Mouse (Mus musculus) gastrocnemius, postnatal 14 days (tissue): ENCODE results near the gene Ipo4. TPM values are rescaled to one million over a fixed set of nuclear protein-coding genes. Genes with fewer than 3 reads are reported as not detected.

ENCODE experiments used
- DNase-seq: peaks from one replicate; pipeline ENCODE4 v3.0.0; 2021; ENCODE audit warnings: mixed read lengths
- intact Hi-C: fragments of 180-260 bp; cut with DNase I; formaldehyde crosslinking; loops from one replicate; pipeline ENCODE4 v1.15.1; 2025; ENCODE audit warnings: low total_unique reads
- total RNA-seq, 2 experiments: library from RNA; stranded (reverse); gene quantifications; 2 replicates each; pipeline ENCODE4 v1.2.3; 2021

Gene Ipo4
- total RNA-seq, 2 experiments from 2014 or later: 52.5 to 62.0 TPM

DNA sequence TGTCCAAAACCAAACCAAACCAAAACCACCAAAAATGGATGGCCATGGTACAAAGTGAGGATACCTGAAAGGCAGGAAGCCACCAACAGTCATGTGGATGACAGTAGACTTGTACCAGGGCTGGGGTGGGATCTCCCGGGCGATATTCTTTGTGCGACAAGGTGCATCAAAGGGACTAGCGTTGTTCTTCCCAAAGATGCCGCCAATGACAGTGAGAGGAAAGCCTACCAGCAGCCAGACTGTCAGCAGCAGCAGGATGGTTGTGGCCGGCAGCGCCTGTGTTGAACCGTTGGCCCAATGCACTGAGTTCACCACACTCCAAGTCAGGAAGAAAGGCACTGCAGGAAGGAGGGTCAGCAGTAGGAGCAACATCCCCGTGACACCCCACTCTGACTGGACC lies 2.0 kb upstream of the Ipo4 start, which contains the start of gene Gm49378:
Gene Gm49378 (minus strand): TSS at position 101 of the 400 bp plus-strand sequence.
- intact Hi-C loops: no loop called here
- no peak for DNase-seq

DNA sequence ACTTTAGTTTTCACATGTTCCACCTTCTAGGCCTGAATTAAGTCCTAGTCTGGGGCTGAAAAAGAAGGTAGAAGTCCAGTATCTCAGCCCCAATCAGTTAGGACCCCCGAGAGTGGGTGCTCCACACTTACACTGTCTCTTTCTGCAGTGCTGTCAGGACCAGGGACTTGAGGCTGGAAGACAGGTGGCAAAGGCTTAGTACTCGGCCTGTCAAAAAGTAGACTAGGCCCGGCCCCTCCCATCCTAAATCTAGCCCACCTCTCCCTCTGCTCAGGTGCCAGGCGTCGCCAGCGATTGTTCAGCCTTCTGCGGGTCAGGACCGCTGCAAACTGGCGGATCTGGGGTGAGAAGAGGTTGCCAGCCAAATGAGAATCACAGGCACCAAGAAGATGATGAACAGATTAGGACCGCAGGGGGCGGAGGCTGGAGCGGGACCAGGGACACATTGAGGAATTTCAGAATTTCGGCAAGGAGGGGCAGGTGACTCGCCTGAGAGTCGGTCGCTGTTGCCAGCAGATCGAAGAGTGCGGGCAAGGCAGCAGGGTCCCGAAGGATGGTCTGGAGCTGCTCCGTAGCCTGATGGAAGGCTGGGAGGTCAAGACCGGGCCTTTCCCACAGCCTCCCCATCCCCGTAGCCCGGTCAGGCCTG lies 759 bp downstream of the Ipo4 start:
- intact Hi-C loops: no loop called here
- DNase-seq: peak; percentile 49

DNA sequence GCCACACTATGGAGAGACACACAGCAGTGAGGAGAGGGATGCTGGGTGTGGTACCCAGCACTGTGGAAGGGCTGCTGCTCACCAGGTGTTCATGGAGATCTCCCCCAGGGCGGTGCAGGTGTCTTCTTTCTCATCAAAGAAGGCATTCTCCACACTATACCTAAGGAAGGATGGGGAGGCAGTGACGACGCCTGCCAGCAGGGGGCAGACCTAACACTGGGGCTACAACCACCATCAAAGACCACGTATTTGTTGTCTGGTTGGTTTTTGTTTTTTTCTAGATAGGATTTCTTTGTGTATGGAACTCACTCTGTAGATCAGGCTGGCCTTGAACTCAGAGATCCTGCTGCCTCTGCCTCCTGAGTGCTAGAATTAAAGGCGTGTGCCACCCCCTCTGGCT lies 6.4 kb downstream of the Ipo4 start:
- DNase-seq: peak; percentile 40
- intact Hi-C loops: no loop called here

DNA sequence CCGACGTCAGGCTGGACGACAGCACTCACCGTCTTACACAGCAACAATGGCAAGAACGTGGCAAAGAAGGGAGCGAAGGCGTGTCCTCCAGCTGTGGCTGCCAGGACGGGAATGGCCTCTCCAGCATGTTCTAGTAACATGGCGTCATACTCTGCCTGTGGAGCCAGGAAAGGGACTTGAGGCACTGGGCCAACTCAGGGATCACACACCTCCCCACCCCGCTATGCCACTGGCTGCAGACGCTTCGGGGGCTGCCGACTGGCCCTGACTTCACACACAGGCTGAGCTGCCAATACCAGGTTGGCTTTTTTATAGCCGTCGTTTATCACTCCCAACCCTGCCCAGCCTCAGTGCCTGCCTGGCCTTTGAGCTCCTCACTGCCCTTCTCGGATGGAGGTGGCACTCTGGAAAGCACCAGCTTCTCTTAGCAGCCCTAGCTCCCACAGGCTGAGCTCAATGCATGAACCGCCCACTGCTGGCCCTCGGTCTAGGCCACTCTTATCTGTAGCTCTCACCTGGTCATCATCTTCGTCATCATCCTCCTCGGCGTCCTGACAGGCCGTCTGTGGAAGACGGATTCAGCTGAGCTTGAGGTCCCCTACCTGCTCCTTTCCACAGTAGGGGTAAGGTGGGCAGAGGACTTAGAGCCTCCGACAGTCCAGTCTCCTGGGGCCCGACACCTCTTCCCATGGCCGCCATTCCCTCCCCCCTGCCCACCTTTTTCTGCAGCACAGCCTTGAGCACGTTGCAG lies 7.5 kb downstream of the Ipo4 start:
- DNase-seq: no peak
- intact Hi-C loops: no loop called here

DNA sequence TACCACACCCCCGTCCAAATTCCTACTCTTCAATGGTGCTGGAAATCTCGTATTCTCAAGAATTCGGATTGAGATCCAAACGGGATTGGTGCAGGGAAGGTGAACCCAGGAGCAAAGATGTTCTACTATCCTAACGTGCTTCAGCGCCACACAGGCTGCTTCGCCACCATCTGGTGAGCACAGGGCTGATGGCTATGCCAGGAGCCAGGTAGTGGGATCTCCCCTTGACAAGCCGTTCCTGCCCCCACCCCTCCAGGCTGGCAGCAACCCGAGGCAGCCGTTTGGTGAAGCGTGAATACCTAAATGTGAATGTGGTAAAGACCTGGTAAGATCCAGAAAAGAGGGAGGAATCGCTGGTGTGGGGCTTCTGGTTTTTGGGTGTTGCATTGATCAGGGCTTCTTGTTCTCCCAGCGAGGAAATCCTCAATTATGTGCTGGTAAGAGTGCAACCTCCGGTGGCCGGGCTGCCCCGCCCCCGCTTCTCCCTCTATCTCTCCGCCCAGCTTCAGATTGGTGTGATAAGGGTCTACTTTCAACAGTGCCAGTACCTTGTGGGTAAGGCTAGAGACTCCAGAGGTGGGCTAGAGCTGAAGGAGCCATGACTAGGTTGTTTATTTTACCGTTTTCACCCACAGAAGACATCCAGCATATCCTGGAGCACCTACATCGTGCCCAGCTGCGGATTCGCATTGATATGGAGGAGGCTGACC lies 17.1 kb downstream of the Ipo4 start:
- no peak for DNase-seq
- intact Hi-C loops: no loop called here

DNA sequence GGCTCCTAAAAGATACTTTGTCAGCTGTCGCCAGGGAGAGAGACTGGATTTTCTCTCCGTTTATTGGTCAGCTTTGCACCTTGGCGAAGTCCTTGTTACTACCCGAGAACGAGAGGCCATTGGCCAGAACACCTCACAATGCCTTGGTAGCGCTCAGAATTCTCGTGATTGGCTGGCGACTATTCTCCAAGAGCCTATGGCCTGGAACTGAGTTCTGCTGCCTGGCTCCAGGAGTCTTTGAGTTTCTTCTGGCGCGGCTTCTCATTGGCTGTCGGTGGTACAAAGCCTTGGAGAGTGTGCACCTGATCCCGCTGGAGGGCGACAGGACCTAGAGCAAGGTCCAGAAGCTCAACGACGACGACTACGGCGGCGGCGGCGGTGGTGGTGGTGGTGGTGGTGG lies 17.9 kb downstream of the Ipo4 start, which contains the start of gene Rec8:
Gene Rec8 (plus strand): TSS at position 216 of the 400 bp plus-strand sequence.
- intact Hi-C loops: no loop called here
- no peak for DNase-seq

DNA sequence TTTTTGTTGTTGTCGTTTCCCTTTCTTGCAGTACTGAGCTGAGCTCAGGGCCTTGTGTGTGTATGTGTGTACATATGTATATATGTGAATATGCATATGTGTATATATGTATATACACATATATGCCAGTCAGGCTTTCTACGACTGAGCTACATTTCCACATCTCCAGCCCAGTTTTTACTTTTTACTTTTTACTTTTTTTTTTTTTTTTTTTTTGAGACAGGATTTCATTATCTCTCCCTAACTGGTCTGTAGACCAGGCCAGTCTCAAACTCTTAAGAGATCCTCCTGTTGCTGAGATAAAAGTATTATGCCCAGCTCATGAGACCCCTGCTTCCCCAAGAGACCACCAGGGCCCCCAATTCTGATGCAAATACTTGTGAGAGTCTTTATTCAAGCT lies 18.9 kb downstream of the Ipo4 start:
- DNase-seq: no peak
- intact Hi-C loops: no loop called here

DNA sequence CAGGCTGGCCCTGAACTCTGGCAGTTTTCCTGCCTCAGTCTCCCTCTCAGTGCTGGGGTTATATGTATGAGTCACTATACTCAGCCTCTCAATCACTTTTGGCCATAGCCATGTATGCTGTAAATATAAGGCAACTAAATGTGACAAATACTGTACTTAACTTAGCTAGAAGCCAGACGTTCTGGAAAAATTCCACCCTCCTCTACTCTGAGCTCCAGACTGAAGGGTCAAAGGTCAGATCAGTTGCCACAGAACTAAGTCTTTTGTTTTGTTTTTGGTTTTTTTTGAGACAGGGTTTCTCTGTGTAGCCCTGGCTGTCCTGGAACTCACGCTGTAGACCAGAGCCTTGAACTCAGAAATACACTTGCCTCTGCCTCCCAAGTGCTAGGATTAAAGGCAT lies 19.9 kb downstream of the Ipo4 start:
- intact Hi-C loops: no loop called here
- no peak for DNase-seq

DNA sequence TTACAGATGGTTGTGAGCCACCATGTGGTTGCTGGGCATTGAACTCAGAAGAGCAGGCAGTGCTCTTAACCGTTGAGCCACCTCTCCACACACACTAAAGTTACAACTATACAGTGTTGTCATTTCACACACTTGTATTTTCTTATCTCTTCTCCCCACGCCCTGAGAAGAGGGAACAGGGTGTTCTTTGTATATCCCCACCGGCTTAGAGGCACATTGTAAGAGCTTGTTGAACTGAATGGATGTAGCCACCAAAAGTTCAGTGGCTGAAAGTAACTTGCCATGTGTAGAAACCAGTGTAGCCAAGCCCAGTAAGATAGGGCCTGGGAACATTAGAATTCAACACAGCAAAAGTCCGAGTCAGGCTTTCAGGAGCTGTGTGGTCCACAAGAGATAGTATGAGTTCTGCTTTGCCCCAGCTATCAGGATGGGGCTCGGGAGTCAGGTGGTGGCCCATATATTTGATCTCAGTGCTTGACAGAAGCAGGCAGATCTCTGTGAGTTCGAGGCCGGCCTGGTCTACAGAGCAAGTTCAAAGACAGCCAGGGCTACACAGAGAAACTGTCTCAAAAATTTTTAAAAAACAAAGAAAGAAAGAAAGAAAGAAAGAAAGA lies 21.1 kb downstream of the Ipo4 start:
- DNase-seq: no peak
- intact Hi-C loops: no loop called here

DNA sequence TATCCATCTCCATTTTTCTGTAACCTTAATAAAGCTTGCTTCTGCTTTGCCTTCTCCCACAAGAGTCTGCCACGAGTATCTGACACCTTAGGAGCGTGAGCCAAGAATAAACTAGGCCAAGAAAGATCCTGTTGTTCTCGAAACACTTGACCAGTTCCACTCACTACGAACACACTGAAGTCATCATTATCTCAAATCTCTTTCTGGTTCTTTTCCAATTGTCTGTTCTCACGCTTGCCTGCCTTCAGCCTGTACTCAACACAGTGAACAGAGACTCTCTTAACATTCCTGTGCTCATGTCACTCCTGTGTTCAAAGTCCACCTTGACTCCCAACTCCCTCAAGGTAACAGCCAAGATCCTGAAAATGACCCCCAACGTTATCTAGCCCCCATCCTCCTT lies 22.4 kb downstream of the Ipo4 start:
- DNase-seq: no peak
- intact Hi-C loops: no loop called here

DNA sequence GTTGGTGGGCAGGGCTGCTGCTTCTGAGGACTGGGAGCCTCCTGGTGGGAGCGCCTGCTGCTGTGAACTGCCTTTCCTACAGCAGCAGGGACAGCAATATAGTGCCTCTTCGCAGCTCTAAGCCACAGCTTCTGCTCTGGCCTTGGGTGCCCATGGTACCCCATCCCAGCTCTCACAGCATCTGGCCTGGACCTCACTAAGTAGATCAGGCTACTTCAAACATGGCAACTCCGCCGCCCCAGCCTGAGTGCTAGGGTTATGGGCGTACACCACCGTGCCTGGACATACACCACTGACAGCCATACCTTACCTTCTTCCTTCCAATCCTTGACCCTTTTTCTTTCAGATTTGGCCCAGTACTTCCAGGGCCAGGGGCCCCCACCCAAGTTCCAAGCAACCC lies 27.4 kb downstream of the Ipo4 start:
- intact Hi-C loops: no loop called here
- DNase-seq: no peak

DNA sequence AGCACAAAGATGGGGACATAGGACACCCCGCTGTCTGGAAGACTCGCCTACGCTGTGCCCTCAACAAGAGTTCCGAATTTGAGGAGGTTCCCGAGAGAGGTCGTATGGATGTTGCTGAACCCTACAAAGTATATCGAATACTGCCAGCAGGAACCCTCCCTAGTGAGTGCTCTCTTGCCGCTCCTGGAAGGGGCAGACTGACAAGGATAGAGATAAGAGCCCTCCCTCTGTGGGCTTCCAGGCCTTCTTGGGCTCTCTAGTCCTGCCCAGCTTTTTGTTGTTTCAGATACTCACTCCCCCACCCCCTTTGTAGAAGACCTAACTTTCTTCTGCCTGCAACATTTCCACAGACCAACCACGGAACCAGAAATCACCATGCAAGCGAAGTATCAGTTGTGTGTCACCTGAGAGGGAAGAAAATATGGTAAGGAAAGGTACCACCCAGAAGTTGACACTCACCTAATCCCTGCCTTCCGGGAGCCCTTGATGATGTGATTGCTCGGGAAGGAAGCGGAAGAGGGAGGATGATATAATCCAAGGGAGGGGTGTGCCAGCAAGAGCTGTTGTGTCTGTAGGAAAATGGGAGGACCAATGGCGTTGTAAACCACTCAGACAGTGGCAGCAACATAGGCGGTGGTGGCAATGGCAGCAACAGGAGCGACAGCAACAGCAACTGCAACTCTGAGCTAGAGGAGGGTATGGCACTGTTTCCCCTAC lies 29.9 kb downstream of the Ipo4 start:
- intact Hi-C loops: no loop called here
- no peak for DNase-seq

DNA sequence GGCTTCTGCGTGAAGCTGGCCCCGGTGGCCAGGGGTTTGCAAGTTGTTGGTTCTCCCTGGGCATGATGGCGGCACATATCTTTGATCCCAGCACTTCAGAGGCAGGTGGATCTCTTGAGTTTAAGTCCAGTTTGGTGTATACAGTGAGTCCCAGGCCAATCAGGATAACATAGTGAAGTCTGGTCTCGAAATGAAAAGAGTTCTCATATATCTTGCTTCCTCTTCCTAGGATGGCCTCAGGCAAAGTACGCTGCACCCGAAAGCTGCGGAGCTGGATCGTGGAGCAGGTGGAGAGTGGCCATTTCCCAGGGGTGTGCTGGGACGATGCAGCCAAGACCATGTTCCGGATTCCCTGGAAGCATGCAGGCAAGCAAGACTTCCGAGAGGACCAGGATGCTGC lies 30.9 kb downstream of the Ipo4 start:
- intact Hi-C loops: no loop called here
- no peak for DNase-seq

DNA sequence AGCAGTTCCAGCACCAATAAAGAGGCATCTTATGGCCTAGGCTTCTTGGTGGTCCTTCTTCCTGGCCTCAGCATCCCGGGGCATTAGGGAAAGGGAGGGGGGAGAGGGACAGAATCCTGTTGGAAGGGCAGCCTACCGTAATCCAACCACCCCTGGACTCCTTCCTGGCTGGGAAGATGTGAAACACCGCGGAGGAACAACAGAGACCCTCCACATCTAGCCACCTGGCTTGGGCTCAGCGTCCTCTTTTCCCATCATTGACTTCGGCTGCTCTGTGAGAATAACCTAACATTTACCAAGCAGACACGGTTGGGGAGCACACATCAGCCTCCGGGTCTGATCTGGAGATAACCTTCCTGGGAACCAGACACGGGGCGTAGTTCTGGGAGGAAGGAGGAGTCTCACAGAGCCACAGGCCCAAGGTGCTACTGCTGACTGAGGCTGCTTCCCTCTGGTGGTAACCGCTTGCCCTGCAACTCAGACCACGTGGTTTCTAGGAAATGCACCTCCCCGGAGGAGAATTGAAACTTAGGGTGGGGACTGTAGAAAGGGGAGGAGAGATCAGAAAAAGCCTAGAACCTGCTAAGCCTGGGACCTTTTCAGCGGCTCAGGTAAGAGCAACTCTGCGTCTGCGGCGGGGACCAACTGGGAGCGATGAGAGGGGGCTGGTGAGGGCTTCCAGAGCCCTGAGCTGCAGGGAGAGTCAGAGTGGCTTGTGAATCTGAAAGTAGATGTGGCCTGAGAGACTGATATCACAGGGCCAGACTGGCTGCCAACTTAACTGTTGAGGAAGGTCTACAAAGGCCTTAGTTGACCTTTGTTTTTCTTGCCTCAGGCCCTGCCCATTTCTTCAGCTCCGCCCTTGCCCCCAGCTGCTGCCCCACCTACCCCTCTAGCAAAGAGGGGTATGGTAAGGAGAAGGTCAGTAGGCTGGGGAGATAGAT lies 31.9 kb downstream of the Ipo4 start:
- intact Hi-C loops: no loop called here
- peak; percentile 89 for DNase-seq

DNA sequence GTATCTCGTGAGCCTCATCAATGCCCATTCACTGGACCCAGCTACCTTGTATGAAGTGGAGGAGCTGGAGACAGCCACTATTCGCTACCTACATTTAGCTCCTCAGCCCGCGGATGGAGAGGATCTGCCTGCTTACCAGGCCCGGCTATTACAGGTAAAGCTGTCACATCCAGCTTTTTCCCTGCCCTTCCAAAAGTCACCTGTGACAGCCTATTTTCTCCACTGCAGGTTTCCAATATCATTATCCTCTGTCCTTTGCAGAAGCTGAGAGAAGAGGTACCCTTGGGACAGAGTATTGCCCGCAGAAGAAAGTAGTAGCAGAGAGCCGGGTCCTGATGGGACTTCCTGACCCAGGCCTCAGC lies 32.5 kb downstream of the Ipo4 start, which contains the start of gene Irf9:
Gene Irf9 (plus strand): TSS at position 301 of the 362 bp plus-strand sequence.
- no peak for DNase-seq
- intact Hi-C loops: no loop called here

DNA sequence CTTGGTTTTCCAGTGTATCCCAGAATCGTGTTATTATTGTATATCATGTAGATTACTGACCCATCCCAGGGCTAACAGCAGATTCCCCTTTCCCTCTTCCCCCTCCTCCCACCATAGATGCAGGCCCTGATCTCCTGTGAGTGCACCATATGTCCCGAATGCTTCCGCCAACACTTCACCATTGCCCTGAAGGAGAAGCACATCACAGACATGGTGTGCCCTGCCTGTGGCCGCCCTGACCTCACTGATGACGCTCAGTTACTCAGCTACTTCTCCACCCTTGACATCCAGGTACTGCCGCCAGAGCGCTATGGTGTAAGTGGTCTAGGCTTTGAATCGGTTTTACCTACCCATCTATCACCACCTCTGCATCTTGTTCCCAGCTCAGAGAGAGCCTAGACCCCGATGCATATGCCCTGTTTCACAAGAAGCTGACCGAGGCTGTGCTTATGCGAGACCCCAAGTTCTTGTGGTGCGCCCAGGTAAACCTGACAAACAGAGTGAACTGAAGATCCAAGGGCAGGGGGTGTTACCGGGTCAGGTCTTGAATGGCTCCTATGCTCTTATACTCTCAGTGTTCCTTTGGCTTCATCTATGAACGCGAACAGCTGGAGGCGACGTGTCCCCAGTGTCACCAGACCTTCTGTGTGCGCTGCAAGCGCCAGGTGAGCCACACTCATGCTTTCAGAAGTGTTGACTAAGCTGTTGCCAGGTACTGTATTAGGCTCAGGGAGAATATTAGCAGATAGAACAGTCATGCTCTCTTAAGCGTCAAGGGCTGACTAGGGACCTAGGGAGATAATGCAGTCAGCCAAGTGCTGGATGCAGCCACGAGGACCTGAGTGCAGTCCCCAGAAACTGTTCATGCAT lies 37.0 kb downstream of the Ipo4 start:
- intact Hi-C loops: no loop called here
- DNase-seq: no peak

DNA sequence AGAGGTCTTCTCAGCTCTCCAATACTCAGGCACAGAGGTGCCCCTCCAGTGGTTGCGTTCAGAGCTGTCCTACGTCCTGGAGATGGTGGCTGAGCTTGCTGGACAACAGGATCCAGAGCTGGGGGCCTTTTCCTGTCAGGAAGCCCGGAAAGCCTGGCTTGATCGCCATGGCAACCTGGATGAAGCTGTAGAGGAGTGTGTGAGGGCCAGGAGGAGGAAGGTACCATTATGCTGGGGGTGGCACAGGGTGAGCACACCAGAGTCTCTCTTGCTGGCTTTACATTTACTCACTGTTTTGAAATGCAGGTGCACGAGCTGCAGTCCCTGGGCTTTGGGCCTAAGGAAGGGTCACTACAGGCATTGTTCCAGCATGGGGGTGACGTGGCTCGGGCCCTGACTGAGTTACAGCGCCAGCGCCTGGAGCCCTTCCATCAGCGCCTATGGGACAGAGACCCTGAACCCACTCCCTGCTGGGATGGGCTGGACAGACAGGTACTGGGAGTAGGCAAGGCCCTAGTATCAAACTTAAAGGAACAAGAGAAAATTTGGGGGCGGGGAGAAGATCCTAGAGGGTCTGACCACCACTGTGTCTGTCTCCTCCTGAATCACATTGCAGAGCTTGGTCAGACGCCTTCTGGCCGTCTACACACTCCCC lies 39.6 kb downstream of the Ipo4 start:
- DNase-seq: no peak
- intact Hi-C loops: no loop called here
